Mouse (Mus musculus): Measurements from ENCODE around the gene Ccdc142.
A peak's percentile ranks its signal among the peaks of the same experiment; 100 is the strongest.

The Ccdc142 gene

DNA sequence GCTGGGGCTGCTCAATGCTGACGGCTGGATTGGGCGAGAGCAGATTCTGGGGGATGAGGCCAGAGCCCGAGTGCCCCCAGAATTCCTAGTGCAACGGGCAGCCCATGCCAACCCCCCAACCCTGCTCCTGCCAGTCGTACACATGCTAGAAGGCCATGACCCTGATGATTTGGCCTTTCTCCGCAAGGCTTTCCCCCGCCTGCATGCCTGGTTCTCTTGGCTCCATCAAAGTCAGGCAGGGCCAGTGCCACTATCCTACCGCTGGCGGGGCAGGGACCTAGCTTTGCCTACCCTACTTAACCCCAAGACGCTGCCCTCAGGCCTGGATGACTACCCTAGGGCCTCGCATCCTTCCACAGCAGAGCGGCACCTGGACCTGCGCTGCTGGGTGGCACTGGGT is 16.2 kb downstream of the Ccdc142 start:
- DNase-seq (ENCODE audit: low spot score in 2 of 2): peak in 1 of 2 experiments; percentile 1

DNA sequence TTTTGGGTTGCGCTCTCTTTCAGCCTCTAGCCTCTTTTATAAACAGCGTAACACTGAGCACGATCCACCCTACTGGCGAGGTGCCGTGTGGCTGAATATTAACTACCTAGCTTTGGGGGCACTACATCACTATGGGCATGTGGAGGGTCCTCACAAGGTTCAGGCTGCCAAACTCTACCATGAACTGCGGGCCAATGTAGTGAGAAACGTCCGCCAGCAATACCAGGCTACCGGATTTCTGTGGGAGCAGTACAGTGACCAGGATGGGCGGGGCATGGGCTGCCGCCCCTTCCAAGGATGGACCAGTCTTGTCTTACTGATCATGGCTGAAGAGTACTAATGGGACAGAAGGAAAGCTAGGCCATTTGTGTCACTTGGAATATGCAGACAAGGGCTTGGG is 17.0 kb downstream of the Ccdc142 start:
- DNase-seq (ENCODE audit: low spot score in 2 of 2): no peak

- DNase-seq (ENCODE audit: low spot score in 2 of 2): no peak
Measured at GRCm38 (mm10) chr6:83118825-83119733, 17.7 kb downstream of the Ccdc142 start.

DNA sequence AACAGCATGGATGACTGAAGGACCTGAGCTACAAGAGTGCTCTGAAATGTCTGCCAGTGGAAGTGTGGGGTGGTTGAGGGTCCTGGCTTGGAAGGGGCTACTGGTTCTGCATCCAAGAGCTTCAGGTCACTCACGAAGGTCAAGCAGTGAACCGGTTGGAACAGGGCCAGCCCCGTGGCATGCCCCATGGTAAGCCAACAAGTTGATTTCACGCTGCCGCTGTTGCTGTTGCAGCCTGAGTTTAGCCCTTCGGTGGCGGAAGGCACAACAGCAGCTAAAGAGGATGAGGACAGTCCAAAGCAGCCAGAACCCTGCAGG is 18.3 kb downstream of the Ccdc142 start:
- DNase-seq (ENCODE audit: low spot score in 2 of 2): no peak

- DNase-seq (ENCODE audit: low spot score in 2 of 2): peak; percentile 99 to 100
Measured at GRCm38 (mm10) chr6:83120930-83121862, 19.8 kb downstream of the Ccdc142 start, which contains the start of gene Wbp1. Gene Wbp1 (minus strand): TSS chr6:83121559.

GRCm38 (mm10) chr6:83121863-83122710 is 20.7 kb downstream of the Ccdc142 start:
- DNase-seq (ENCODE audit: low spot score in 2 of 2): no peak

GRCm38 (mm10) chr6:83122961-83123360 is 21.6 kb downstream of the Ccdc142 start:
- no peak for DNase-seq (ENCODE audit: low spot score in 2 of 2)

DNA sequence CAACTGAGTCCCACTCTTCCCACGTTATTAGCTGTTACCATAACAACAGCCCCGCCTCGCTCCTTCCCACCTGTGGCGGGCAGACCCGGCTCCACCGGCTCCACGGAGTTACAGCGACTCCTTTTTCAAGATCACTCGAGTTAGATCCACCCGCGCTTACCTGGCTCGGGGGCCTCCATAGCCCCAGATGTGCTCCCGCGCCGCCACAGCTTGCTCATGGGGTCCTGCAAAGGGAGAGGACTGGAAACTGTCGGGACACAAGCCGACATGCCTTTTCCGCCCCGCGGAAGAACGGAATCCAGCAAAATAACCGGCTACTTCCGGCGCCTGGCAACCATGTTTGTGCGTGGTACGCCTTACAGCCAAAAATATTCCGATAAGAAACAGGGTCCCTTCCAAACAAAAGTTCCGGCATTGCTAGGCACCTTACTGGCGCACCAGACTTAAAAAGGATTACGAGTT is 23.5 kb downstream of the Ccdc142 start:
- DNase-seq (ENCODE audit: low spot score in 2 of 2): peak; percentile 86 to 93

DNA sequence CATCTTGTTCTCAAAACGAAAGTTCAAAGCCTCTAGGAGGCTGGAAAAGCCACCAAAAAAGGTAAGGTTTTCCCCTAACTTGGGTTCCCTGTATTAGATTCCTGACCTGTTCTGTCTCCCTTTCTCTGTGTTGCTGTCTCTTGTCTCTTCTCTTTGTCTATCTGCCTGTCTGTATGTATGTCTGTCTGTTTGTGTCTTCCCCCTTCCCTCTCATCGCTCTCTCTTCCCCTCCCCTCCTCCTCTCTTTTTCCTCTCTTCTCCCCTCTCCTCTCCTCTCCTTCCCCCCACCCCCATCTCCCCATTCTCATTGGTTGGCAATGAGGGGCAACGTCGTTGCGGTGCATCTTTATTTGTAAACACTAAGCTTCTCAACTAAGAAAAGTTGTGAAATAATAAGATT is 23.9 kb downstream of the Ccdc142 start, which contains the start of gene Ino80b:
Ino80b (minus strand) TSS at position 101 of the 400 bp plus-strand sequence.
- no peak for DNase-seq (ENCODE audit: low spot score in 2 of 2)

- DNase-seq (ENCODE audit: low spot score in 2 of 2): no peak
Measured at GRCm38 (mm10) chr6:83127419-83127818, 26.0 kb downstream of the Ccdc142 start.

GRCm38 (mm10) chr6:83131469-83132034 is 30.2 kb downstream of the Ccdc142 start:
- DNase-seq (ENCODE audit: low spot score in 2 of 2): no peak

DNA sequence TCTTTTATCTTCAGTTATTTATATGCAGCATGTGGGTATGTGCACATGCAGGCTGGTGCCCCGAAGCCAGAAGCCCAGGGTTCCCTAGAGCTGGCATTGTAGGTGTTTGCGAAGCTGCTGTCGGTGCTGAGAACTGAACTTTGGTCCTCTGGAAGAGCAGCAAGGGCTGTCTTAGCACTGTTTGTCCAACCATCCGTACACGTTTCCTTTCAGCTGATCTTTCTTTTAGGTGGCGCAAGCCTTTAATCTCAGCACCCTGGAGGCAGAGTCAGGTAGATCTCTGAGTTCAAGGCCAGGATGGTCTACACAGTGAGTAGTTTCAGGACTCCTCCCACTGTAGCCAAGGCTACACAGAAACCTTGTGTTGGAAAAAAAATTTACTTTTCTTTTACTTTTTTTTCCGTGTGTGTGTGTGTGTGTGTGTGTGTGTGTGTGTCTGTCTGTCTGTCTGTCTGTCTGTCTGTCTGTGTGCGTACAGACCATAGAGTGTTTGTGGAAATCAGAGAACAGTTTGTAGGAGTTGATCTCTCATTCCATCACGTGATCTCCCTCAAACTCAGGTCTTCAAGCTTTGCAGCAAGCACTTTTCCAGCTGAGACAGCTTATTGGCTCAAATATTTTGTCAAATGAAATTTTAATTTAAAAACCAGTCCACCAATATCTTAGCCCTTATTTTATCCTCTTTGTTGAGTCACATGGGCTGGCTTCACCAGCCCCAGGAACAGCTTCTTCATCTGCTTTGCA is 30.9 kb downstream of the Ccdc142 start:
- DNase-seq (ENCODE audit: low spot score in 2 of 2): no peak

GRCm38 (mm10) chr6:83134226-83134625 is 32.8 kb downstream of the Ccdc142 start:
- DNase-seq (ENCODE audit: low spot score in 2 of 2): no peak

- no peak for DNase-seq (ENCODE audit: low spot score in 2 of 2)
Measured at GRCm38 (mm10) chr6:83134951-83135513, 33.6 kb downstream of the Ccdc142 start, which contains the start of gene Rtkn. Gene Rtkn (plus strand): TSS chr6:83135463.

DNA sequence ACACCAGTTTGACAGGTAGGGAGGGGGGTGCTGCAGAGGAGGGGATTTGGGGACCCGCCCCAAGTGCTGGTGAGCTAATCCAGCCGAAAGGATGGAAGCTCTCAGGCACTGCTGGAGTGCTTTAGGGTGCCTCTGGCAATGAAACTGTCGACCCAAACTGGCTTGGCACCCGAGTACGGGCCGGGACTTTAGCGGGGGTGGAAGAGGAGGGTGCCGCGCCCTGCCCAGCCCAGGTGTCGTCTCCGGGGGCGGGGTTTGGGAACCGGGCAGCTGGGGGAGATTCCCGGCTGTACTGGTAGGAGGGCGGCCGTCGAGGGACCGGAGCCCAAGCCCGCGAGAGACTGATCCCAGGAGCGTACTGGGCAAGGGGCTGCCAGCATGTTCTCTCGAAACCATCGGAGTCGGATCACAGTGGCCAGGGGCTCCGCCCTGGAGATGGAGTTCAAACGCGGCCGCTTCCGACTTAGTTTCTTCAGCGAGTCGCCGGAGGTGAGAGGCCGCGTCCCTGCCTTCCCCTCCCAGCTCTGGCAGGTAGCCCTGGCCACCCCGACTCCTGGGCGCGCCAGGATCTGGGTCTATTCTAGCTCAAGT is 34.3 kb downstream of the Ccdc142 start:
- peak in 1 of 2 experiments; percentile 47 for DNase-seq (ENCODE audit: low spot score in 2 of 2)

GRCm38 (mm10) chr6:83136291-83136880 is 35.0 kb downstream of the Ccdc142 start:
- no peak for DNase-seq (ENCODE audit: low spot score in 2 of 2)

DNA sequence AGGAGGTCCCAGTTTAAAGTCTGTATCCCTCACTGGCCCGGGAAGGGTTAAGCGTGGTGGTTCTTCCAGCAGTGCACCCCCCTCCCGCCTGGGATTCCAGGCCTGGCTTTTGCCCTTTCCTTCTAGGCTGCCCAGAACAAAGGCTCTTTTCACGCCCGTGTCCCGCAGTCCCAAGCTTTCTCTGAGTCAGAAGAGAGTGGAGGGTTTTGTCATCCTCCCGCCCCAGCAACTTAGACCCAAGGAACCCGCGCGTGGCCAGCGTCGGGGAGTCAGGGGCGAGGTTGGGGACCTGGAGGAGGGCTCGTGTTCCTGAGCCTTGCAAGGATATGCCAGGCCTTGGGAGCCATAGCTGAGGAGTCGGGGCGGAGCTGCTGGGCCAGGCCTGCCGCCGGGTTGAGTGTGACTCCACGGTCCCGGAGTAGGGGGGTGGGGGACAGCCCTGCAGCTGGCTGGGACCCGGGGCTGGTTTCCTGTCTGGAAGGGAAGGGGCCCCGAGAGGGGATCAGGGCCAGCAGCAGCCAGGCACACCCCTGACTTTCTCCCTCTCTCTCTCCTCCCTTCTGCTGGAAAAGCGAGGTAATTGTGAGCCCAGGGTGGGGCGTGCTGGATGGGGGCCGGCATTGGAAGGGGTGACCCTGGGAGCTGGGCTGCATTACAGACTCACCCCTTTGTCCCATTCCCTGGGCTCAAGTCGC is 35.6 kb downstream of the Ccdc142 start:
- DNase-seq (ENCODE audit: low spot score in 2 of 2): no peak

DNA sequence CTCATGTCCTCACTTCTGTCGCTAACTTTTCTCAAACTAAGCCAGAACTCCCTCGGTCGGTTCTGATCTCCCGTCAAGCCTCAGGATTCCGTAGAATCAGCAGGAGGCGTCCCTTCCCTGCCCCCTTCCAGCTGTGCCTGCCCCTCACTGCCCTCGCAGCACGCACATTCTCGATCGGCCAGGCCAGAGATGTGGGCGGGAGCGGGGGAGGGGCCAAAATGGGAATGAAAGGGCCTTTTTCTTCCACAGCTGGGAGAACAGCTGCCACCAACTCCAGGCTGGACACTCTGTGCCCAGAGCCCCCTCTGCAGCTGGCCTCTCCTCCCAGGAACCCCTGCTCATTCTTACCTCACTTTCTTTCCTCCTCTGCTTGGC is 36.2 kb downstream of the Ccdc142 start:
- DNase-seq (ENCODE audit: low spot score in 2 of 2): peak; percentile 91

Data from heart, adult 9 months (tissue).